Mouse (Mus musculus) kidney, postnatal 25 days (tissue): ENCODE data around the gene Lrif1.
"Not testable (repeated sequence)": the region's sequence is repeated elsewhere in the genome, so short reads cannot be mapped to it uniquely, and the experiment has no call there.

Experiments used
- DNase-seq, 2 experiments: peaks; one replicate each; pipeline ENCODE4 v3.0.0; 2021; ENCODE audit warnings: mixed read lengths in 2 of 2

Gene Lrif1

GRCm38 (mm10) chr3:106684830-106685229 is at the start of gene Lrif1:
Gene Lrif1 (plus strand): TSS chr3:106684987.
- peak; percentile 68 to 78 for DNase-seq

- DNase-seq = not testable (repeated sequence)
These were observed 12.0 kb upstream of the Lrif1 start for GRCm38 (mm10) chr3:106672811-106673210.

- no peak for DNase-seq
These were observed 594 bp downstream of the Lrif1 start for GRCm38 (mm10) chr3:106685381-106685780.

GRCm38 (mm10) chr3:106721397-106722027 is 36.7 kb downstream of the Lrif1 start:
- DNase-seq = peak; percentile 96 to 98

- peak; percentile 80 to 91 for DNase-seq
These were observed 37.5 kb downstream of the Lrif1 start for GRCm38 (mm10) chr3:106722028-106722945.

GRCm38 (mm10) chr3:106755898-106756297 is 71.1 kb downstream of the Lrif1 start:
- no peak for DNase-seq

GRCm38 (mm10) chr3:106771834-106772233 is 87.0 kb downstream of the Lrif1 start:
- DNase-seq = no peak

GRCm38 (mm10) chr3:106785130-106785529 is 100.3 kb downstream of the Lrif1 start:
- DNase-seq = no peak
